Mouse (Mus musculus) ES-E14 (cell line): Measurements from ENCODE around the gene Tent5d. TPM values are rescaled to one million over a fixed set of nuclear protein-coding genes. Genes with fewer than 3 reads are reported as not detected.

Experiments
- DNase-seq: peaks from one replicate; pipeline ENCODE4 v3.0.0-alpha.2; 2013; ENCODE audit warnings: low read depth, low spot score
- H3K27ac ChIP-seq: 2 replicates; pipeline ENCODE4 v1.5.1; 2012; ENCODE audit warnings: low read depth, mild to moderate bottlenecking, low read length, moderate library complexity, mixed read lengths; ENCODE audit not compliant: poor library complexity, insufficient read depth, severe bottlenecking
- H3K36me3 ChIP-seq: 2 replicates; pipeline ENCODE4 v1.6.1; 2012; ENCODE audit warnings: mild to moderate bottlenecking, low read length, moderate library complexity, mixed read lengths; ENCODE audit not compliant: control insufficient read depth, poor library complexity, insufficient read depth, severe bottlenecking
- H3K4me1 ChIP-seq, 2 experiments: fragments of 150-350 bp in 1 of 2; sonication (generic) in 1 of 2; 2 replicates each; pipeline ENCODE4 v1.6.1; 2012; ENCODE audit warnings: low read length in 2 of 2, mild to moderate bottlenecking in 1 of 2, mixed read lengths in 1 of 2; ENCODE audit not compliant: control insufficient read depth in 2 of 2, insufficient read depth in 2 of 2, poor library complexity in 1 of 2
- H3K4me3 ChIP-seq, 2 experiments: fragments of 150-350 bp in 1 of 2; sonication (generic) in 1 of 2; 2 replicates each; pipeline ENCODE4 v1.5.1; 2012; ENCODE audit warnings: low read length in 2 of 2, low read depth in 1 of 2, mild to moderate bottlenecking in 1 of 2, mixed read lengths in 1 of 2; ENCODE audit not compliant: insufficient read depth in 1 of 2, poor library complexity in 1 of 2, severe bottlenecking in 1 of 2
- H3K9ac ChIP-seq: 2 replicates; pipeline ENCODE4 v1.6.1; 2012; ENCODE audit warnings: low read depth, mild to moderate bottlenecking, low read length, mixed read lengths; ENCODE audit not compliant: poor library complexity, insufficient read depth, severe bottlenecking
- H3K9me3 ChIP-seq: fragments of 150-350 bp; sonication (generic); 2 replicates; pipeline ENCODE4 v1.6.1; 2012; ENCODE audit warnings: low read depth, mild to moderate bottlenecking, low read length; ENCODE audit not compliant: control insufficient read depth, insufficient read depth
- CHD2 ChIP-seq: IDR thresholded peaks from 2 replicates; pipeline ENCODE4 v1.6.1; 2014; ENCODE audit warnings: mild to moderate bottlenecking, low read depth, low read length, inconsistent platforms
- HCFC1 ChIP-seq: IDR thresholded peaks from 2 replicates; pipeline ENCODE4 v1.6.1; 2012; ENCODE audit warnings: low read length, inconsistent platforms, borderline replicate concordance; ENCODE audit not compliant: insufficient read depth
- MAFK ChIP-seq: IDR thresholded peaks from 2 replicates; pipeline ENCODE4 v1.6.1; 2014; ENCODE audit warnings: mild to moderate bottlenecking, low read depth, low read length, inconsistent platforms; ENCODE audit not compliant: insufficient read depth
- ZC3H11A ChIP-seq: IDR thresholded peaks from 2 replicates; pipeline ENCODE4 v1.6.1; 2012; ENCODE audit warnings: low read depth, mild to moderate bottlenecking, inconsistent platforms, low read length, borderline replicate concordance
- ZNF384 ChIP-seq: IDR thresholded peaks from 2 replicates; pipeline ENCODE4 v1.6.1; 2012; ENCODE audit warnings: low read depth, low read length, inconsistent platforms
- in situ Hi-C, 2 experiments: fragments of 600-800 bp; cut with MboI; formaldehyde crosslinking; loops; one replicate each; pipeline ENCODE4 v1.15.1; 2025; ENCODE audit warnings: low sequenced_read_pairs in 2 of 2, inconsistent platforms in 1 of 2; ENCODE audit not compliant: unreplicated experiment in 2 of 2
- total RNA-seq: library from RNA; depleted of rRNA; stranded (reverse); fragments of 300-350 nt; gene quantifications from 2 replicates; pipeline ENCODE4 v1.2.3, GENCODE M21; 2012; rRNA removed

Tent5d gene
- total RNA-seq: 0.21 and 0.49 TPM in 2 replicates

GRCm38 (mm10) chrX:107792290-107792689, at the start of gene Tent5d:
TSS of gene Tent5d (plus strand) at chrX:107792590.
- H3K27ac ChIP-seq: no peak within 1 kb of the TSS
- H3K9me3 ChIP-seq: no peaks in the 10 kb centered on the region
- H3K36me3 ChIP-seq: no peaks in the 10 kb centered on the region
- no peak within 1 kb of the TSS for H3K4me3 ChIP-seq
- no peak for TF ChIP-seq MAFK
- no peak for TF ChIP-seq HCFC1
- no peak for TF ChIP-seq ZNF384
- TF ChIP-seq CHD2: no peak
- TF ChIP-seq ZC3H11A: no peak
- in situ Hi-C loops: no loop called here
- H3K4me1 ChIP-seq: no peaks in the 10 kb centered on the region
- H3K9ac ChIP-seq: no peak within 1 kb of the TSS
- no peak for DNase-seq

- no peaks in the 10 kb centered on the region for H3K9me3 ChIP-seq
- no peak overlapping the region for H3K27ac ChIP-seq
- H3K4me3 ChIP-seq: no peak overlapping the region
- in situ Hi-C loops: no loop called here
- H3K9ac ChIP-seq: no peak overlapping the region
- DNase-seq: no peak
- TF ChIP-seq ZC3H11A: no peak
- no peak for TF ChIP-seq CHD2
- no peak for TF ChIP-seq MAFK
- TF ChIP-seq HCFC1: no peak
- H3K36me3 ChIP-seq: no peaks in the 10 kb centered on the region
- H3K4me1 ChIP-seq: no peaks in the 10 kb centered on the region
These were observed 24.5 kb upstream of the Tent5d start for GRCm38 (mm10) chrX:107767896-107768295.

GRCm38 (mm10) chrX:107790136-107790535, 2.3 kb upstream of the Tent5d start:
- TF ChIP-seq ZC3H11A (no peak), MAFK (no peak), CHD2 (no peak)
- Histone ChIP-seq H3K9me3 (no peaks in the 10 kb centered on the region), H3K9ac (no peak overlapping the region), H3K4me3 (no peak overlapping the region), H3K27ac (no peak overlapping the region), H3K36me3 (no peaks in the 10 kb centered on the region), H3K4me1 (no peaks in the 10 kb centered on the region)
- DNase-seq: no peak
- in situ Hi-C loops: no loop called here

GRCm38 (mm10) chrX:107790750-107791493, 1.5 kb upstream of the Tent5d start:
- H3K4me3 ChIP-seq: no peak overlapping the region
- H3K27ac ChIP-seq: no peak overlapping the region
- in situ Hi-C loops: no loop called here
- no peaks in the 10 kb centered on the region for H3K9me3 ChIP-seq
- H3K9ac ChIP-seq: no peak overlapping the region
- TF ChIP-seq ZC3H11A (no peak), CHD2 (no peak), HCFC1 (no peak), ZNF384 (no peak), MAFK (no peak)
- H3K4me1 ChIP-seq: no peaks in the 10 kb centered on the region
- no peak for DNase-seq
- no peaks in the 10 kb centered on the region for H3K36me3 ChIP-seq

- Histone ChIP-seq H3K27ac (no peak overlapping the region), H3K9me3 (no peaks in the 10 kb centered on the region), H3K9ac (no peak overlapping the region), H3K4me1 (no peaks in the 10 kb centered on the region), H3K4me3 (no peak overlapping the region), H3K36me3 (no peaks in the 10 kb centered on the region)
- in situ Hi-C loops: no loop called here
- DNase-seq: no peak
- no peak for TF ChIP-seq CHD2
- no peak for TF ChIP-seq ZC3H11A
- no peak for TF ChIP-seq MAFK
- no peak for TF ChIP-seq HCFC1
- no peak for TF ChIP-seq ZNF384
These were observed 3.4 kb downstream of the Tent5d start for GRCm38 (mm10) chrX:107795785-107796184.
